Mouse (Mus musculus) adrenal gland, postnatal 36 days (tissue): ENCODE measurements around the gene Cyp4f39. TPM values are rescaled to one million over a fixed set of nuclear protein-coding genes. Genes with fewer than 3 reads are reported as not detected.
"Not testable (repeated sequence)": the region's sequence is repeated elsewhere in the genome, so short reads cannot be mapped to it uniquely, and the experiment has no call there.

ENCODE experiments used
- DNase-seq, 2 experiments: peaks; one replicate each; pipeline ENCODE4 v3.0.0; 2021; ENCODE audit warnings: mixed read lengths in 1 of 2
- total RNA-seq, 2 experiments: library from RNA; stranded (reverse); gene quantifications; 2 replicates each; pipeline ENCODE4 v1.2.3; 2021

Gene Cyp4f39
- total RNA-seq, 2 experiments from 2014 or later = not detected

DNA sequence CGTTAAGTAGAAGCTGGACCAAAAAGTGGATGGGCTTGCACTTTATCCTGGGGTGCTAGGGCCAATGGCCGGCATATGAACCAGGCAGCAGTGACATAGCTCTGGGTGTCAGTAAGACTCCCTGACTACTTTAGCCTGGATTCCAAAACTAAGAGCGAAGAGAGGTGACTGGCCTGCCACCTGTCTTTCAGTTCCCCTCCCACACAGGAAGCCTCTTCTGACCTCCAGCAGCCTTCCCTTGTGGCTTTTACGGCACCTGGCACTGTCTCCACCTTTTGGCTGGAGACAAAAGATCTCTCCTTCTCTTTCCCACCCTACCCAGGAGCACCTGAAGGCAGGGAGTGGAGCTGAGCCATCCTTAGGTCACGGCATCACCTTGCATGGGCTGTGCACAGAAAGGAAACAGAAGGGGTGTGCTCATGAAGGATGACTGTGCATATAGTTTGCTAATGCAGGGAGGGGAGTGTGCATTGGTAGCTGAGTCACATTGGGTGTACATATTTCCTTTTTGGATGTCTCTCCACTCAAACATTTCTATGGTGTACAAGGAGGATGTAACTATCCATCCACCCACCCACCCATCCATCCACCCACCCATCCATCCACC lies 22.5 kb downstream of the Cyp4f39 start:
- no peak for DNase-seq

DNA sequence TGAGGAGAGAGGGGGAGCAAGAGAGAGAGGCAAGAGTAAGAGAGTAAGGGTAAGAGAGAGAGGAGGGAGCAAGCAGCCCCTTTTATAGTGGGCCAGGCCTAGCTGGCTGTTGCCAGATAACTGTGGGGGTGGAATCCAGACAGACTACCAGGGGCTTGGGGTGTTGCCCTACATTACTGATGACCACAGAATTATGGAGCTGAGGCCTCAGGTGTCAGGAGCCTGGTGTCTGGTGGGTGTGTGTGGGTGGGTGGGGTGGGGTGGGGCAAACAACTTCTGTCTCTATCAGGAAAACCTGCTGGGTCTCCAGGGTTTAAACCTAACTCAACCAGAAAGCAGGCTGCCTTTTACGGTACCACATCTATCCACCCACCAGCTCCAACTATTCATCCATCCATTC lies 24.7 kb downstream of the Cyp4f39 start:
- no peak for DNase-seq

DNA sequence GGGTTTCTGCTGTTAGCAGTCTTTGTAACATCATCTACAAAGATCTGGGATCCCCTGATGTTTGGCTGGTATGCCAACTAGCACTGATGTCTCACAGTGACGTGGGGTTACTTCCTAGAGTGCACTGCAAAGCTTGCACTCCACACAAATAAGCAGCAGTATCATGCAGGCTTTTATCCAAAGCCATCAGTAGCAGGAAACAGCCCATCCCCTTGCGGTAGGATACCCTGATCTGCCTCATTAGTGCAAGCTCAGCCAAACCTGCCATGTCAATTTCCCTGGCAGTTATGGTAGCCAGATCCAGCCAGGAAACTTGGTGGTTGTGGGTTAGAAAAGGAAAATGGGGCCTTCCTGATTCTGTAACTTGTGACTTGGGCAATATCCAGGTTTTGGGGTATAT lies 26.2 kb downstream of the Cyp4f39 start:
- DNase-seq = no peak

DNA sequence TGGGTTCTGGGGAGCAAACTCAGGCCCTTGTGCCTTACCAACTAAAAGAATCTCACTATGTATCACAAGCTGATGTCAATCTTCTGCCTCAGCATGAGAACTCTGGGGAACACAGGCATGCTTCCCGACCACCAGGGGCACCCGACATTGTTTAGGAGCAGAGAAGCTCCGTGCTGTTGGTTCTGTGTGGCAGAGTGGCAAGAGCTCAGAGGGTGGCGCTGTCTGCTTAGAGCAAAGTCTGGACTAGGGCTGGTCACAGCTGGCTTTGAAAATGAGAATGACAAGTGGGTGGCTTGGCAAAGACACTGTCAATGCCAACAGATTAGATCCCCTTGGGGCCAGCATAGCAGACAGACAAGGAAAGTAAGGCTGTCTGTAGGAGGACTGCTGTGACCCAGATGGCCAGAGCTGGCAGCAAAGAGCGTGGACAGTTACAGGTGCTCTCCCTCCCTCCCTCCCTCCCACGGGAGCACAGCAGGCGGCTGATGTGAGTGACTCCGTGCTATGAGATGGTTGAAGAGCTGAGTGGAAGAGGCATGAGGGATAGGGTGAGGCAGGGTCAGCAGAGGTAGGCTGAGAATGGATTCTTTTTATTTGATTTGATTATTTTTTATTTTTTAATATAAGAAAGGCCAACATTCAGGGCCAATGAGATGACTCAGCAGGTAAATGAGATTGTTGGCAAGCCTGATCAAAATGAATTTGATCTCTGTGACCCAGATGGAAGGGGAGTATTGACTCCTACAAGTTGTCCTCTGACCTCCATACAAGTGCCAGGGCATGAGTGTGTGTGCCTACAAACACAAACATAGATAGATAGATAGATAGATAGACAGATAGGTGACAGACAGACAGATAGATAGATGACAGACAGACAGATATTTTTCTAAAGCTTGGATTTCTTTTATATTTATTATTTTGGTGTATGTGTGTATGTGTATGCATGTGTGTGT lies 27.3 kb downstream of the Cyp4f39 start:
- peak; percentile 19 to 27 for DNase-seq

- no peak for DNase-seq
Measured at GRCm38 (mm10) chr17:32481766-32482165, 29.2 kb downstream of the Cyp4f39 start.

DNA sequence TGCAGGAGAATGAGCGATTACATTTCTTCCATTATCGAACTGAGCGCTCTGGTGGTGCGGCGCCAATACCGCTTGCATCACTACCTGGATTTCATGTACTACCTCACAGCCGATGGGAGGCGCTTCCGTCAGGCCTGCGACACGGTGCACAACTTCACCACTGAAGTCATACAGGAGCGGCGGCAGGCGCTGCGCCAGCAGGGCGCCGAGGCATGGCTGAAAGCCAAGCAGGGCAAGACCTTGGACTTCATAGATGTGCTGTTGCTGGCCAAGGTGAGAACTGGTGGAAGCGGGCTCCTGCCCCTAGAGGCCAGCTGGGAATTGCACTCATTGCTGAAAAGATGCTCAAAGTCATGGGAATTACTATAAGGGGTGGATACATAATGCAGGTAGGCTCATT lies 30.7 kb downstream of the Cyp4f39 start:
- DNase-seq = peak; percentile 93 to 95

GRCm38 (mm10) chr17:32492349-32492980 lies 39.9 kb downstream of the Cyp4f39 start:
- DNase-seq = peak; percentile 36 to 38

DNA sequence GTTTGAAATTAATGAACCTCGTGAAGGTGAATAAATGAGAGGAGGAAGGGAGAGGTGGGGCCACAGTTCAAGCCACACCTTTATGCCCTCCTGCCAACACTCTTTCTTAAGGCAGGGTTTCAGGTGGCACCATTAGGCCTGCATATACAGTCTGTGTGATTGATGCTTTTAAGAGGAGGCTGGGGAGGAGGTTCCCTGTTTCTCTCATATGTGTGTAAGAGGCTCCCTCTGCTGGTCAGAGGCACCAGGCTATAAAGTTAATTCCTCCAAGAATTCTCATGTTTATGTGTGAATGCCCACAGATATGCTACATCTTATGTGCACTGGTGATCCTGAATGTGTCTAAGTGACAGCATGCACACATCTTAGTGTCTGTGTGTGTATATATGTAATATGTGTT lies 42.1 kb downstream of the Cyp4f39 start:
- DNase-seq = peak; percentile 68 to 82

DNA sequence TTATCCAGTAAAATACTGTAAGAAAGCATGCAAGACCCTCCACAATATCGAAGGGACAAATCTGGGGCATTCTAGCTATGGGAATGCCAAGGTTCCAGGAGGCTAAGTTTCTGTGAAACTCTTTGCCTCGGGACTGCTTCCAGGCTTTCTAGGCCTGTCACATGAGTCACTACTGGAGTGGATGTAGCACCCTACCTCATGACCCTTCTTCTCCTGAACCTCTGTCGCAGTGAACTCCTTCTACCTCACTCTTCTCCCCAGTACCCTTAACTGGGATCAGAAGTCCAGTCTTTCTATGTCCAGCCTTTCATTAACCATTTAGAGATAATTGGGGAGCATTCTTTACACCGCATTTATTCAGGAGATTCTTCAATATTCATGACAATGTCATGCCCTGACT lies 48.0 kb downstream of the Cyp4f39 start:
- peak; percentile 21 to 48 for DNase-seq

GRCm38 (mm10) chr17:32501051-32501450 lies 48.5 kb downstream of the Cyp4f39 start:
- no peak for DNase-seq

- no peak for DNase-seq
Measured at GRCm38 (mm10) chr17:32503111-32503510, 50.6 kb downstream of the Cyp4f39 start.

GRCm38 (mm10) chr17:32505851-32506728 lies 53.6 kb downstream of the Cyp4f39 start, which contains the start of gene Cyp4f17:
Cyp4f17 (plus strand) TSS chr17:32506050.
- peak; percentile 50 to 72 for DNase-seq

- peak in 1 of 2 experiments; percentile 16 for DNase-seq
Measured at GRCm38 (mm10) chr17:32506729-32507245, 54.3 kb downstream of the Cyp4f39 start.

DNA sequence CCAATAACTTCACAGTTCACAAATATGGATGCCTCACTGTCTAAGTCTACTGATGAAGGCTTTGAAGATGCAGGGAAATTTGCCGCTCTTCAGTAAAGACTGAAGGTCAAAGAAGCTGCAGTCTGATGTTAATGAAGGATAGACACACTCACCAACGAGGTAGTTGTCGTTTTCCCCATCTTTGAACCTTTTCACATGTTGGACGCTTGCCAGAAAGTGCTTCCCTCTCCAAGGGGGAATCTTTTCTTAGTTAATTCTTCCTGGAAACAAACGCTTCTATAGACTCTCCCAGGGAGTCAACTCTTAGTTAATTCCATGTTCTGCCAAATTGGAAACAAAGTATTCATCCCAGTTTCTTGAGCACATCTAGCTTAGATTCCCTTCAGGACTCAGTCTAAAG lies 63.6 kb downstream of the Cyp4f39 start:
- DNase-seq = no peak

GRCm38 (mm10) chr17:32521981-32522380 lies 69.5 kb downstream of the Cyp4f39 start:
- DNase-seq = peak; percentile 60 to 75

DNA sequence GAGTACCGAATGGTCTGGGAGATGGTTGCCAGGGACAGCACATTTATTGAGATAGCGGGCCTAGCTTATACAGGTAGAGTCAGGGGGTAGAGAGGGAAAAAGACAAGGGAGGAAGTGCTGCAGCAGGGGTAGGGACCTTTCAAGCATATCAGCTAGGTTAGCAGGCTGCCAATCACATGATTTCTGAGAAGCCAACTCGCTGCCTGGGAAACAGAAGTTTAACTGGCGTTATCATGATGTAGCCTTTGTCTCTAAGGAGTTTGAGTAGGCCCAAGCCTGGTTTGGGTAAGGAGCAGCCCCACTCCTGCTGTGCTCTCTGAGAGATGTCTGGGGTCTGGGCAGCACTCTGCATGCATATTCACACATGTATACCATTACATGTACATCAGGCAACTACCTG lies 69.9 kb downstream of the Cyp4f39 start:
- DNase-seq = no peak

- no peak for DNase-seq
Measured at GRCm38 (mm10) chr17:32522816-32523215, 70.3 kb downstream of the Cyp4f39 start.

- no peak for DNase-seq
Measured at GRCm38 (mm10) chr17:32523895-32524294, 71.4 kb downstream of the Cyp4f39 start.

- DNase-seq = not testable (repeated sequence)
Measured at GRCm38 (mm10) chr17:32526341-32526740, 73.8 kb downstream of the Cyp4f39 start.

DNA sequence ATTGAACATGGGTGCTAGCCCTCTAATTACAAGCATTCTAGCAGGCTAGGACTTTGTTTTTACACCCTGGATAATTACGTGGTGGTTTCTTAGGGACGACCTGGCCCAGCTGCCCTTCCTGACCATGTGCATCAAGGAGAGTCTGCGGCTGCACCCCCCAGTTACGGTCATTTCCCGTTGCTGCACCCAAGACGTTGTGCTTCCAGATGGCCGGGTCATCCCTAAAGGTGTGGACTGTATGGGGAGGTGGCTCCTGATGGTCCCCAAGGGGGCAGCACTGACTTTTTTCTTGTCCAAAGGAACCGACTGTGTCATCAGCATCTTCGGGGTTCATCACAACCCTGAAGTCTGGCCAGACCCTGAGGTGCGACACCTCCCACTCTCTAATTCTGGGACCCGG lies 75.2 kb downstream of the Cyp4f39 start:
- no peak for DNase-seq
